Mouse (Mus musculus) bone marrow, adult 2 months (tissue): ENCODE data around the gene Psmb2.

Source experiments
- CTCF ChIP-seq: fragments of 200-500 bp; IDR thresholded peaks from 2 replicates; pipeline ENCODE4 v1.5.1; 2011; ENCODE audit warnings: low read length, control low read depth; ENCODE audit not compliant: control insufficient read depth, insufficient read depth
- POLR2A ChIP-seq: fragments of 200-500 bp; IDR thresholded peaks from 2 replicates; pipeline ENCODE4 v1.6.1; 2011; ENCODE audit warnings: low read depth, mild to moderate bottlenecking, control low read depth, low read length, borderline replicate concordance; ENCODE audit not compliant: control insufficient read depth

GRCm38 (mm10) chr4:126677054-126678003 lies at the start of gene Psmb2:
- TF ChIP-seq CTCF, result no peak
- TF ChIP-seq POLR2A, result peak; percentile 84; the same call in 1 of the 2 replicates
